Mouse (Mus musculus) lung, embryonic 14.5 days (tissue): Measurements from ENCODE around the gene Igtp. TPM values are rescaled to one million over a fixed set of nuclear protein-coding genes. Genes with fewer than 3 reads are reported as not detected.
A peak's percentile ranks its signal among the peaks of the same experiment; 100 is the strongest.
"Not testable (repeated sequence)": the region's sequence is repeated elsewhere in the genome, so short reads cannot be mapped to it uniquely, and the experiment has no call there.

ENCODE experiments used
- ATAC-seq: fragments of 200-750 bp; cut with Nextera tagmentation; 2 replicates; pipeline ENCODE4 v1.8.0; 2017; ENCODE audit warnings: mild to moderate bottlenecking, moderate TSS enrichment, moderate library complexity; ENCODE audit not compliant: insufficient read depth
- DNase-seq: peaks from one replicate; pipeline ENCODE4 v3.0.0-alpha.2; 2015
- H3K27ac ChIP-seq: fragments of 300-500 bp; sonication (generic); 2 replicates; pipeline ENCODE4 v1.5.1; 2014; ENCODE audit warnings: low read depth, mild to moderate bottlenecking, moderate library complexity
- H3K27me3 ChIP-seq: fragments of 300-500 bp; sonication (generic); 2 replicates; pipeline ENCODE4 v1.6.1; 2014; ENCODE audit warnings: low read length, control low read depth; ENCODE audit not compliant: insufficient read depth
- H3K36me3 ChIP-seq: fragments of 300-500 bp; sonication (generic); 2 replicates; pipeline ENCODE4 v1.6.1; 2014; ENCODE audit warnings: control low read depth; ENCODE audit not compliant: insufficient read depth
- H3K4me1 ChIP-seq: fragments of 300-500 bp; sonication (generic); 2 replicates; pipeline ENCODE4 v1.6.1; 2014; ENCODE audit warnings: antibody characterized with exemption, control low read depth; ENCODE audit not compliant: insufficient read depth
- H3K4me2 ChIP-seq: fragments of 300-500 bp; sonication (generic); 2 replicates; pipeline ENCODE4 v1.6.1; 2014; ENCODE audit warnings: mild to moderate bottlenecking
- H3K4me3 ChIP-seq: fragments of 300-500 bp; sonication (generic); 2 replicates; pipeline ENCODE4 v1.5.1; 2014; ENCODE audit warnings: low read depth, low read length
- H3K9ac ChIP-seq: fragments of 300-500 bp; sonication (generic); 2 replicates; pipeline ENCODE4 v1.6.1; 2014
- H3K9me3 ChIP-seq: fragments of 300-500 bp; sonication (generic); 2 replicates; pipeline ENCODE4 v1.6.1; 2016; ENCODE audit warnings: low read depth, low read length, control low read depth
- CTCF ChIP-seq: IDR thresholded peaks from 2 replicates; pipeline ENCODE4 v1.5.1; 2016; ENCODE audit warnings: antibody characterized with exemption, low read depth
- WGBS: fragments of 180-500 bp; shearing (Covaris S2); extraction: QIAGEN DNeasy Blood & Tissue Kit; methylation state at CpG from one replicate; pipeline ENCODE4 v1.1.7; 2014; 5-methylcytosine and 5-hydroxymethylcytosine counted together
- polyA plus RNA-seq: library from polyadenylated mRNA; unstranded; fragments of >200 nt; fragmentation: Nextera tagmentation; extraction: Ambion mirVana; gene quantifications from 2 replicates; pipeline ENCODE4 v1.2.1, GENCODE M21; 2014

The Igtp gene
- polyA plus RNA-seq, 1 experiment from 2014 or later: 4.3 TPM

DNA sequence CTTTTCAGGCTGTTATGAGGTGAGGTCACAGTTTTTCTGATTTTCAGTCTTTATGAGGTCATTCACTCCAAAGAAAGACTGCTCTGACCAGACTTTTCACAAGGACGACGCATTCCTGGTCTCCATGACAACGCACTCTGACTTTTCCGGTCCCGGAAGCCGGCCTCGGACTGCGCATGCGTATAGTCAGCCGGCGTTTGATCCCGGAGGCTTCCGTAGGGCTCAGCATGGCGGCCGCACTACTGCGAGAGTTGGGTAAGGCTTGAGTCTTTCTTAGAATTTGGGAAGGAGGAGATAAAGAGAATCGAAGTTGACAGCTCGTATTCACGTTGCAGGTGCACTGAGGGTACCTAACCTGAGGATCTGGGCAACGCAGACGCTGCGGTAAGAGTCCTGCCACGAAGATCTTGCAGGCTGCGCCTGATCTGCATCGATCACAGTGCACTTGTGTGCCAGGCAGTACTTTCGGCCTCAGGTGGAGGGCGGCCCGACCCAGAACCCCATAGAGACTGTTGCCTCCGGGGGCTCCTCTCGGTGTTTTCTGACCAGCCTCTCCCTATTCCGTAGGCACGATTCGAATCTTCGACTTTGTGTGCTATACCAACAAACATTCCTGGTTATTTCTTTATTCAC is 27.8 kb upstream of the Igtp start, which contains the start of gene Mrpl22:
TSS of gene Mrpl22 (plus strand) at position 203 of the 633 bp plus-strand sequence.
- H3K36me3 ChIP-seq: peaks cover 35% of the 10 kb centered on the region
- H3K4me3 ChIP-seq: peak within 1 kb of the TSS; percentile 78
- peaks cover 4% of the 10 kb centered on the region for H3K4me1 ChIP-seq
- ATAC-seq (peak; percentile 71), DNase-seq (peak; percentile 100)
- TF ChIP-seq CTCF: no peak
- H3K9ac ChIP-seq: peak within 1 kb of the TSS; percentile 74
- H3K27ac ChIP-seq: peak within 1 kb of the TSS; percentile 67
- no peaks in the 10 kb centered on the region for H3K9me3 ChIP-seq
- H3K4me2 ChIP-seq: peak within 1 kb of the TSS; percentile 73
- WGBS: under 1% methylated on average over 34 of the region's 34 CpGs
- no peaks in the 10 kb centered on the region for H3K27me3 ChIP-seq

GRCm38 (mm10) chr11:58179563-58179962 is 19.8 kb upstream of the Igtp start:
- ATAC-seq: no peak
- Histone ChIP-seq H3K9ac (no peak overlapping the region), H3K4me3 (no peak overlapping the region), H3K4me1 (no peaks in the 10 kb centered on the region), H3K27ac (no peak overlapping the region), H3K27me3 (no peaks in the 10 kb centered on the region), H3K36me3 (peaks cover 41% of the 10 kb centered on the region), H3K9me3 (no peaks in the 10 kb centered on the region), H3K4me2 (no peak overlapping the region)
- DNase-seq: peak; percentile 94
- peak; percentile 84 for TF ChIP-seq CTCF
- WGBS: 24% methylated on average over 3 of the region's 3 CpGs

GRCm38 (mm10) chr11:58179986-58180385 is 19.4 kb upstream of the Igtp start:
- H3K4me1 ChIP-seq, H3K4me2 ChIP-seq, H3K27ac ChIP-seq, H3K4me3 ChIP-seq, H3K27me3 ChIP-seq, H3K9me3 ChIP-seq, H3K9ac ChIP-seq, DNase-seq, ATAC-seq: not testable (repeated sequence)
- 88% methylated on average over 6 of the region's 6 CpGs for WGBS
- H3K36me3 ChIP-seq: peaks cover 38% of the 10 kb centered on the region

- DNase-seq (no peak), ATAC-seq (no peak)
- H3K4me3 ChIP-seq: no peak overlapping the region
- no peak overlapping the region for H3K9ac ChIP-seq
- no peaks in the 10 kb centered on the region for H3K27me3 ChIP-seq
- H3K4me1 ChIP-seq: no peaks in the 10 kb centered on the region
- WGBS: 82% methylated on average over 7 of the region's 7 CpGs
- no peak overlapping the region for H3K27ac ChIP-seq
- H3K4me2 ChIP-seq: no peak overlapping the region
- no peaks in the 10 kb centered on the region for H3K9me3 ChIP-seq
- TF ChIP-seq CTCF: no peak
- H3K36me3 ChIP-seq: peaks cover 30% of the 10 kb centered on the region
These were observed 18.6 kb upstream of the Igtp start for GRCm38 (mm10) chr11:58180756-58181155.

DNA sequence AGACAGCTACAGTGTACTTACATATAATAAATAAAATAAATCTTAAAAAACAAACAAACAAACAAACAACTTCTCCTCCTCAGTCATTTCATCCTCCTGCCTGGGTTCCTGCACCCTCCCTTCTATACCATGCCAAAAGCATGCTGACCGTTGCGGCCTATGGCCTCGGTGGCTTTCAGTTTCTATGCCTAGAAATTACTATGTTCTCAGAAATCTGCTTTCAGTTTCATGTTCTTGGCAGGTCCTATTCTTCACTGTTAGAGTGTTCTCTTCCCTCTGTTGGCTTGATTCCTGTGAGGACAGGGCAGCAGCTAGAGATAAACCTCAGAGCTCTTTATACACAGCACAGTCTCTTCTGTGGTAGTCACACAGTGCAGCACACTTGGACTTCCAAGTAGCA is 15.8 kb upstream of the Igtp start:
- no peak for ATAC-seq
- Histone ChIP-seq H3K4me1 (no peaks in the 10 kb centered on the region), H3K4me3 (no peak overlapping the region), H3K4me2 (no peak overlapping the region), H3K27me3 (no peaks in the 10 kb centered on the region), H3K9me3 (no peaks in the 10 kb centered on the region), H3K36me3 (peaks cover 3% of the 10 kb centered on the region), H3K9ac (no peak overlapping the region), H3K27ac (no peak overlapping the region)
- no peak for DNase-seq
- TF ChIP-seq CTCF: no peak
- 91% methylated on average over 3 of the region's 3 CpGs for WGBS

- no peak overlapping the region for H3K4me2 ChIP-seq
- no peak overlapping the region for H3K4me3 ChIP-seq
- no peak overlapping the region for H3K9ac ChIP-seq
- ATAC-seq: no peak
- H3K27me3 ChIP-seq: no peaks in the 10 kb centered on the region
- no peaks in the 10 kb centered on the region for H3K9me3 ChIP-seq
- DNase-seq: no peak
- no peaks in the 10 kb centered on the region for H3K36me3 ChIP-seq
- no peak for TF ChIP-seq CTCF
- 86% methylated on average over 6 of the region's 6 CpGs for WGBS
- no peak overlapping the region for H3K27ac ChIP-seq
- H3K4me1 ChIP-seq: no peaks in the 10 kb centered on the region
These were observed 9.7 kb upstream of the Igtp start for GRCm38 (mm10) chr11:58189675-58190074.

- Histone ChIP-seq H3K27ac (peak overlapping the region; percentile 61; the same call in 1 of the 2 replicates), H3K4me2 (no peak overlapping the region), H3K27me3 (no peaks in the 10 kb centered on the region), H3K9ac (no peak overlapping the region), H3K36me3 (no peaks in the 10 kb centered on the region), H3K4me3 (no peak overlapping the region), H3K9me3 (no peaks in the 10 kb centered on the region), H3K4me1 (no peaks in the 10 kb centered on the region)
- WGBS: 39% methylated on average over 3 of the region's 3 CpGs
- ATAC-seq (no peak), DNase-seq (no peak)
- no peak for TF ChIP-seq CTCF
These were observed 6.0 kb upstream of the Igtp start for GRCm38 (mm10) chr11:58193326-58193725.
